Mouse (Mus musculus) gastrocnemius, postnatal 14 days (tissue): Measurements from ENCODE around the gene Hfm1. TPM values are rescaled to one million over a fixed set of nuclear protein-coding genes. Genes with fewer than 3 reads are reported as not detected.
A peak's percentile ranks its signal among the peaks of the same experiment; 100 is the strongest.

Experiments used
- DNase-seq: peaks from one replicate; pipeline ENCODE4 v3.0.0; 2021; ENCODE audit warnings: mixed read lengths
- intact Hi-C: fragments of 180-260 bp; cut with DNase I; formaldehyde crosslinking; loops from one replicate; pipeline ENCODE4 v1.15.1; 2025; ENCODE audit warnings: low total_unique reads
- total RNA-seq, 2 experiments: library from RNA; stranded (reverse); gene quantifications; 2 replicates each; pipeline ENCODE4 v1.2.3; 2021

Gene Hfm1
- total RNA-seq, 2 experiments from 2014 or later: not detected

DNA sequence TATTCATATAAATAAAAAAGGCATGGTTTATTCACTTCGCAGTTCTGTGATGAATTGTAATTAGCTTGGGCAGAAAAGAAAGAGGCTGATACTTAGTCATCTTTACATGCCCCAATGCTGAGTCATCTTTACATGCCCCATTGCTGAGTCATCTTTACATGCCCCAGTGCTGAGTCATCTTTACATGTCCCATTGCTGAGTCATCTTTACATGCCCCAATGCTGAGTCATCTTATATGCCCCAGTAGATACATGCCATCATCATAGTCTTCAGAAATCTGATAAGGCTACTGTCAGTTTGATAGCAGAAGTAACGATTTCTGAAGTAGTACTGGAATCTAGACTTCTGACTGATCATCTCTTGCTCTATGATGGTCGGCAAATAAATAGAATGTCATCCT, 72.8 kb downstream of the Hfm1 start:
- no peak for DNase-seq
- intact Hi-C loops: loop anchor here (1.0 kb wide), 1 partner anchor 20 kb away; no protein-coding TSS in a partner anchor

DNA sequence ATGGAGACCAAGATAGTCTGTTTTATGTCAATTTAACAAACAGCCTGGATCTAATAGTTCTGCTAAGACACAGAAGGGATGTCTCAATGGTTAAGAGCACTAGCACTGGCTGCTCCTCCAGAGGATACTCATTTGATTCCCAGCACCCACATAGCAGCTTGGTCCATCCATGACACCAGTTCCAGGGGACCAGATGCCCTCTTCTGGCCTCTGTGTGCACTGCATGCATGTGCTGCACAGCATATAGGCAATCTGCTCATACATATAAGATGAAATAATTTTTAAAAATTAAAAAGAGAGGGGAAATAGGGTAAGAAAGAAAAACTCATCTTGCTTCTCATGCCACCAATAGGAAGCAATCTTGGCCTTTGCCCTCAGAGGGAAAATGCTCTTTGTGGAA, 79.1 kb downstream of the Hfm1 start:
- no peak for DNase-seq
- intact Hi-C loops: no loop called here

DNA sequence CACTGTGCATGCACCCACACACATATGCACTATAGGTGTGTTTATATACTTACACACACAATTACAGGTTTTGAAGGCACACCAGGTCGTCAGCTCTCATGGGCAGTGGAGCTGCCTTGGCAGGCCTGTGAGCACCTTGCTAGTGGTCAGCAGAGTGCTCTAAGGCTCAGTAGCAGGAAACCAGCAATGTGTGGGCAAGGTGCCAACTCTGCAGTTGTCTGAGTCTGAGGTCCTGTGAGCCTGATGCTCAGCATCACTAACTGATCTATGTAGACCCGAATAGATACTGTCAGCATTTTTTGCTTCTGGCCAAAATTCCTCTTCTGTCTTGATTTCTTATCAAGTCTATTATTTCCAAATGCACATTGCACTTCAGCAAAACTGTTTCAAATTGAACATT, 82.2 kb downstream of the Hfm1 start:
- intact Hi-C loops: no loop called here
- DNase-seq: no peak

DNA sequence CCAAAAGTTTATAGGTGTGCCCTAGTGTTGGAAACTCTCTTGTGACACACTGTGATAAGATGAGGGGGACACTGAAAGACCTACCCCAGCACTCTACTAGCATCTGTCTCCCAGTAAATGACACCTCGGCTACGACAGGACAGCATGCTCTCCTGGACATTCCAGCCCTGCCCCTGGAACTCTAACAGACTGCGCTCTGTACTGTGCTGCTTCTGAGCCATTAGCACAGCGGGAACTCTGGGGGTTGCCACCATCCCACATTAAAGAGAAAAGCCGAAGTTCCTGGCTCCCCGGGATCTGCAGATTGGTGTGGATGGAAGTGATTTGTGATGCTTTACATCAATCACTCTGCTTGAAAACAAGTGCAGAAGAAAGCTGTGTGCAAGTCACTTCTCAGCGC, 93.1 kb downstream of the Hfm1 start:
- intact Hi-C loops: no loop called here
- DNase-seq: no peak

DNA sequence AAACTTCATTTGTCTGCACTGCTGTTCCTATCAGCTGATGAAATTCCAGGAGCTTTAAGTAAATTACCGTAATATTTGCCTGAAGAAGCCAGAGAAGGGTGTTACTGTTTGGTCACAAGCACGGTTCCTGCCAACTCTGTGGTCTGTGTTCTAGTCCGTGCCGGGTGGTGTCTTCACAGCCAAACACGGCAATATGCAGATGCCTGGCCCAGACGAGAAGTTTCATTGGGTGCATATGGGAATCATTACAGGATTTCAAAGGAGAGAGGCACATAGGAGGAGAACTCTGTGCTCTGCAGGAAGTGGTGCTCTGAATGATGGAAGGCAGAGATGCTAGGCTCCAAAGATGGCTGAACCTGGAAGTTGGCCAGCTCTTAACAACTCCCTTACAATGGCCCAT, 94.7 kb downstream of the Hfm1 start:
- intact Hi-C loops: no loop called here
- no peak for DNase-seq

DNA sequence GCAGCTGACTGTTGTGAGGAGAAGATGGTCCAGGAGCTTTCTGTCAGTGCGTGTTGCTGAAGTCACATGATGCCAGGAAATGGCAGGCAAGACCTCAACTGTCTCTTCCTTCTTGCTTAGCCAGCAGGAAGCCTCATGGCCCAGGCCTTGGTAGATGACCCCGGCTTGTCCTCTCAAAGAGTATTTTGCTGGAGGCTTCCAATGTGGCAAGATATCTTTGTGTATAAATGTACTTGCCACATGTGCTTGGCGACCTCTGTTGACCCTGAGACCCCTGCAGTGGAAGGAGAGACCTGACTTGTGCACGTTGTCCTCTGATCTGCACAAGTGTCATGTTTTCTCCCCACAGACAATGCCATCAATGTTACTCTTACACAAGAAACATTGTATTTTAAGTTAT, 95.3 kb downstream of the Hfm1 start:
- intact Hi-C loops: no loop called here
- no peak for DNase-seq

DNA sequence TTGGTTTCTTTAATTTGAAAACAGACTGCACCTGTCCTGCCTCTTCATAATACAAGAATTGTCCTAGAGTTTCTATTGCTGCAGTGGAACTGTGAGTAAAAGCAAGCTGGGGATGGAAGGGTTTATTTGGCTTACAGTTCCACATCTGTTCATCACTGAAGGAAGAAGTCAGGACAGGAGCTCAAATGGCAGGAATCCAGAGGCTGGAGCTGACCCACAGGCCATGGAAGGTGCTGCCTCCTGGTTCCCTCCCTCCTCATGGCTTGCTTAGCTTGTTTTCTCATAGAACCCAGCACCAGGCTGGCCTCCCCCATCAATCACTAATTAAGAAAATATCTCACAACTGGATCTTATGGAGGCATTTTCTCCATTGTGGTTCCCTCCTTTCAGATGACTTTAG, 99.4 kb downstream of the Hfm1 start:
- intact Hi-C loops: no loop called here
- no peak for DNase-seq

DNA sequence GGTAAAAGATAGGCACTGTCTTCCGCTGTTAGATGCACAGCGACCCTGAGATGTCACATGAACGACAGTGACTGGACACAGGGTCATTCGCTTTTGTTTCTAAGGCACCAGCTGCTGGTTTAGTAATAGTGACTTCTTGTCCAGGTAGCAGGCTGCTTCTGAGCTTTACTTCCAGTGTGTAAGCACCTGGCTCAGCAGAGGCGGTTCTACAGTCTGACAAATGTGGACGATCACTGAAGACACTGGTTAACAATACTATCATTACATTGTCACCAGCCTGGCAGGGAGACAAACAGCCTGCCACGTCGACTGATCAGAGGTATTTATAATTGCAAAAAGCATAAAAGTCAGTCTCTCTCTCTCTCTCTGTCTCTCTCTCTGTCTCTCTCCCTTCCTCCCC, 100.1 kb downstream of the Hfm1 start:
- DNase-seq: no peak
- intact Hi-C loops: no loop called here

DNA sequence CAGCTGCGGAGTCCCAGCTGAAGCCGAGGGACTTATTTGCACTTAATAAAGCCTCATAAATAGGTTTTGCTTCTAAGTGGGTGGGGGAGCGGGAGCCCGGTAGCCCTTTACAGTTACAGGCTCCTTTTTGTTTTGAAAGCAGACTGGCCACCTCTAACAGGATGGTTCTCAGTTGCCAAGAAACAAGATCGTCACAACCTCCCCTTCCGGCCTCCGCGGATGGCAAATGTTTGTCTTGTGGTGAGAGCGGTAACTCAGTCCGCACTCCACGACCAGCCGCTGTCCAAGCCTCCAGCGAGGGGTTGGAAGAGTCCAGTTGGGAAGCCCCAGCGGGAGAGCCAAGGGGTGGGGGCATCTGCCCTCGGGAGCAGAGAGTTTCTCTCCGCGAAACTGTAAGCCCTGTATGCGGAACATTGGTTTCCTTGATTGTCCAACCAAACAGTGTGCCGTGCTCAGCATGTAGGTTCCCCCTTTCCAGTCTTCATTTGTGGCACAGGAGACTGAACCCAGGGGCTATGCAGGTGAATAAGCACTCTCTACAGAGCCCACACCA, 100.7 kb downstream of the Hfm1 start:
- intact Hi-C loops: no loop called here

DNA sequence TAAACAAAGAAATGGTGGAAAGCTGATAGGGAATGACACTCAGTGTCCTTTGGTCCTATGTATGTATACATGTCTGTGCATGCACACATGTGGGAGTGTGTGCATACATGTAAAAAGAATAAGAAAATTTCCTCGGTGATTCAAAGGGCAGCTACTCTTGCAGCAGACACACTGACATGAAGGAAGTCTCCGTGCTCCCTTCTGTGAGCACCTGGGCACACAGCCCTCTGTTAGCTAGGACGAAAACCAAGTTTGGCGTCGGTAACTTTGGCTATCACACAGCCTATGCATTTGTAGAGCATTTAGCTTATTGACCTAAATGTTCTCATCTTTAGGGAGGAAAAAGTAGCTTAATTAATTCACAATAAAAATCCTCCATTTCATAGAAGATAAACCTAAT, 101.4 kb downstream of the Hfm1 start:
- intact Hi-C loops: no loop called here
- DNase-seq: no peak

More for the DNA sequence above, 100.7 kb downstream of the Hfm1 start:
- no peak for DNase-seq

DNA sequence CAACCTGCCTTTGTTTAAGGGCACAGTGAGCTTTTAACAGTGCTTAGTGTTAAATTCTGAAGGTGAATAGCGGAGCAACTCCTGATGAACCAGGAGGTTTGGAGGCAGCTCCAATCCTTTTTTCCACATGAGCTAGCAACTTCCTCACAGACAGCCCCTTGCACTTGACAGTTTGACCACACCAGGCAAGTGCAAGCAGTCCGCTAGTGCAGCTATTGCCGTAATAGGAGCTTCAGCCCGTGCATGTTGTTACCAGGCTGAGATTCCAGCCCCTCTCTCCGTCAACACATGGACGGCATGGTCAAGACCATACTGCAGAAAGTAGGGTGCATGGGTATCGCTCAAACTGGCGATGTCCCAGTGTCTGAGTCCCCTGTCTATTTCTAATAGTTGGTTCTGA, 106.5 kb downstream of the Hfm1 start:
- DNase-seq: no peak
- intact Hi-C loops: no loop called here

DNA sequence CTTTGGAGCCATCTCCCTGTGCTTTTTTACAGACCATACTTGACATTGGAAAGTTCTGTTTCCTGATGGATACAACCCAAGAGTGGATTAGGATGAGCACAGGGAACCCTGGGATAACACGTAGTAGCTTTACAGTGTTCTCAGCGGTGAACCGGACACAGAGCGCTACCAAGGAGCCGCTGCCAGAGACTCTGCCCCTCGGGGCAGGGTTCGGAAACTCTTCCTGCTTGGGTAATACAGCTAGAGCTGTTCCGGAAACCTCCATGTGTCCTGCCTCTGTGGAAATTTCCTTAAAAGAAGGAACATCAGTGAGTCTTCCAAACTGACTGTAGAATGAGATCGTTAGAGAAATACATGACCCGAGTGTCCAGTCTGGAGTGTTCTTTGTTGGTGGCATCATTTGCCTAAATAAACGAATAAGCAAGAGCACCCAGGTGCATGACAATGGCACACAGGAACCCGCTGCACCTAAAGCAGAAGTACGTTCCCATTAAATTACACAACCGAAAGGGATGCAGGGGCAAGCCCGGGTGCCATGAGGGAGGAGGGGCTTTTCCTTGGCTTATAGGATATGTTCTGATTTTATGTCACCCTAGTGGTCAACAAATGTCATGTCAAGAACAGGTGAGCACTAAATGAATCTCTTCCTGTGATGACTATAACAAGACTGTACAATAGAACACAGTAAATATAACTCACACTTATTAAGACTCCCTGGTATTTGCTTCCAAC, 110.0 kb downstream of the Hfm1 start:
- intact Hi-C loops: no loop called here

DNA sequence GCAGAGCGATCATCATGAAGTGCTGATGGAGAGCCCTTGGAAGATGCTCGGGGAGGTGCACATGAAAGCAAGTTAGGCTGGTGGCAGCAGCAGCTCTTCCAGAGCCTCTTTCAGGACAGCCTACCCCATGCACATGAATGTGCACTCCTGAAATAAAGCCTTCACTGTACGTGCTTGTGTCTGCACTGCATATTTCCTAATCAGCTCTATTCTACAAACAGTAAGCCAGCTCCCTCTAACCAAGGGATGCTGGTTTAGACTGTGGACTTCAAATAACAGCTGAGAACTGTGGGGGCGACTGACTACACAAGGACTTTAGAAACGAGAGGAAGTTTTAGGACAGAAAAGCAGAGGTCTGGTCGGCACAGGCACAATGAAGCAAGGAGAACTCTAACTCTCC, 111.5 kb downstream of the Hfm1 start:
- intact Hi-C loops: no loop called here

More for the DNA sequence above, 110.0 kb downstream of the Hfm1 start:
- DNase-seq: no peak

DNA sequence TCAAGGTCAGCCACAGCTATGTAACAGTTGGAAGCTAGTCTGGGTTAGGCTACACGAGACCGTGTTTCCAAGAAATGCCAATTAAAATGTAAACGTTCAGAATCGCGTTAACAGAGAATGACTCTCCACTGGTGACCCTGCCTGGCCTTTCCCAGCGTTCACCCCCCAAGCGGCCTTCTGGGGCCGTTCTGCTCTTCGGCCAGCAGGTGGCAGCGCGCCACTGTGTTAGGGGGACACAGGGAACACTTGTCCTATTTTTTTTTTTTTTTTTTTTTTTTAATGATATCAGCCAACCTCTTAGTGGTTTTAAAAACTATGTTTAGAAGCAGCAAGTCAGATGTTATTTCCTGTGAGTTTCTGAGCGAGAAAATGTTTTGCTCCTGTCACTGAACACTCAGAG, 123.0 kb downstream of the Hfm1 start:
- intact Hi-C loops: no loop called here
- peak; percentile 74 for DNase-seq

More for the DNA sequence above, 111.5 kb downstream of the Hfm1 start:
- DNase-seq: no peak

DNA sequence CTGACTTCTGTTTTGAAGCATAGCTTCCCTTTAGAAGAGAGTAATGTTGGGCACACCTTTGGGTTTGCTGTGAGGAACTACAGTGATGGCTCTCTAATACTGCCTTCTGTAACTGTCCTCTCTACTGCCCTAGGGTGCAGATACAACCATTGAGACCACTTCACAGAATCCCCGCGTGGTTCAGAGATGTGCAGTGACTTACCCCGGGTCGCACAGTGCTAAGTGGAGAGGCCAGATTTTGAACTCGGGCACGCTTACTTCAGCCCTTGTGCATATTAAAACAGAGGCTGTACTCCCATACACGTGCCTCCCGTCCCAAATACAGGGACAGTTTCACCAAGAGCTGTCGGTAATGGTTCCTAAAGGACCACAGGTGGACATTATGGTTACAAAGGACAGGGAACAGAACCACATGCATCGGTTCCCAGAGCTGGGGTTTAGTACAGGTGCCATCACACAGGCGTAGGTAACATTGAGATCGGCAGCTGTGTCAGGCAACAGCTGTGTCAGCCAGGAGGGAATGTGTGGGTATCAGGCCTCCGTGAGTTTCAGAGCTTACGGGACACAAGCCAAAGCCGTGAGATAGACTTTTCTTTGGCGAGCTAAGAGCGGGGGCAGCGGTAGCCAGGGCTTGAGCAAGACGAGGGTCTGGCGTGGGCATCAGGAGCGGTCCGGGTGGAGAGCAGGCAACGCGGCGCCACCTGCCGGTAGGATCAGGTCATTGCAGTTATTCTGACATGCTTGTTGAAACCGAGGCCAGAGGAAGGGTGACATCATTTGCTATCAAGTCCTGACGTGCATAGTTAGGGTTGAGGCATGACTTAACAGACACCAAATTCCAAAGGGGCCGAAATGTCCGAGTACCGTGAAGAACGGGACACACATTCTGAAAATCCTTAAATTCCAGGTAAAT, 124.0 kb downstream of the Hfm1 start:
- DNase-seq: peak; percentile 86

DNA sequence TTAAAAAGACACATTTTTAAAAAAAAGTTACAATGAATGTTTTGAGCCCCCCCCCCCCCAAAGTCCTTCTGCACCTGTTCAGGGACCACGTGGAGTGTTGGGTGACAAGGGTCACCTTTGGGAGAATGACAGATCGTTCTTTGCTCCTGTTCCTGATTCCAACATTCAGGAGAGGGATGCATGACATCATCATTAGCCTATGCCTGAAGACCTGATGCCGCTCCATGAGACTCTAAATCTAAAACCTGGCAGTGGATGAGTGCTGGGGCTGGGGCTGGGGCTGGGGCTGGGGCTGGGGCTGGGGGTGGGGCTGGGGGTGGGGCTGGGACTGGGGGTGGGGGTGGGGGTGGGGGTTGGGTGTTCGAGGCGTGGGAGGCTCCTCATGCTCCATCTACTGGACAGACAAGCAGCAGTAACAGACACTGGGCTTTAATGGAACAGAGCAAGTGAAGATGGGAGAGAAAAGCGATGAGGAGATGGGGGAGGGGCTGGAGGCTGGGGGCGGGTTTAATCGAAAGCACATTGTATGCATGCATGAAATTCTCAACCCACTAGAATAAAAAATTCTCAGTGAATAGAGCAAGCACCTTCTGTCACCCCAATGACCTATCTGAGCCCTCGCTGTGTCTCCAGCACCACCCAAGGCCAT, 124.8 kb downstream of the Hfm1 start:
- intact Hi-C loops: no loop called here
- no peak for DNase-seq

More for the DNA sequence above, 124.0 kb downstream of the Hfm1 start:
- intact Hi-C loops: no loop called here

DNA sequence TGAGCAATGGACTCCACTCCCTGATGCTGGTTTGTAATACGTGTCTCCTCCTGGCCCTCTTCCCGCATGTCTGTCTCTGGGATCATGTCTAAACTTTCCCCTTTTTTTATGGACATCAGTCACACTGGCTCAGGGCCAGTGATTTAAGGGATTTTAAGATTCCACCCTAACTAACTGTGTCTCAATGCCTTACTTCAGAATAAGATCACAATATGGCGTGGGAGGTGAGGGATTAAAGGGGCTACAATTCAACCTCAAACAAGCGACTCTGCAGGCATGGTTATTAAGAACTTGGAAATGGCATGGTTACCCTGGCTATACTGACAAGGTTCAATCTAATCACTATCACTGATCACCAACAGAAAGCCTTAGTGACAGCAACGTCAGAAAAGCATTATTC, 128.2 kb downstream of the Hfm1 start:
- no peak for DNase-seq
- intact Hi-C loops: loop anchor here (5.0 kb wide), 2 partner anchors 331 to 431 kb away; no protein-coding TSS in a partner anchor

DNA sequence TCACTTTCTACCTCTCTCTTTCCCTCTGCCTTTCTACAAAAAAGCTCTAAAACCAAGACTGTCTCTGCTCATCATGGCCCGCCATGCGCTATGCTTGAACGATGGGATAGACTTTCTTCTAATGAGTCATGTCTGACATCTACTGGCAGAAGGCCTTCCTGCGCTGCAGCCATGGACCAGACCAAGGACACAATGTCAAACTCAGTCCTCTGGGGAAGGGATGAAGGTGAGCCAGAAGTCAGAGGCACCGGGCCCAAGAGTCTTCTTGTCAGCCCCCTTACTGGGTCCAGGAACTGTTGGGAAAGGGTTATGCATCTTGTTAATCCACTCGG, 134.9 kb downstream of the Hfm1 start:
- intact Hi-C loops: no loop called here
- no peak for DNase-seq

DNA sequence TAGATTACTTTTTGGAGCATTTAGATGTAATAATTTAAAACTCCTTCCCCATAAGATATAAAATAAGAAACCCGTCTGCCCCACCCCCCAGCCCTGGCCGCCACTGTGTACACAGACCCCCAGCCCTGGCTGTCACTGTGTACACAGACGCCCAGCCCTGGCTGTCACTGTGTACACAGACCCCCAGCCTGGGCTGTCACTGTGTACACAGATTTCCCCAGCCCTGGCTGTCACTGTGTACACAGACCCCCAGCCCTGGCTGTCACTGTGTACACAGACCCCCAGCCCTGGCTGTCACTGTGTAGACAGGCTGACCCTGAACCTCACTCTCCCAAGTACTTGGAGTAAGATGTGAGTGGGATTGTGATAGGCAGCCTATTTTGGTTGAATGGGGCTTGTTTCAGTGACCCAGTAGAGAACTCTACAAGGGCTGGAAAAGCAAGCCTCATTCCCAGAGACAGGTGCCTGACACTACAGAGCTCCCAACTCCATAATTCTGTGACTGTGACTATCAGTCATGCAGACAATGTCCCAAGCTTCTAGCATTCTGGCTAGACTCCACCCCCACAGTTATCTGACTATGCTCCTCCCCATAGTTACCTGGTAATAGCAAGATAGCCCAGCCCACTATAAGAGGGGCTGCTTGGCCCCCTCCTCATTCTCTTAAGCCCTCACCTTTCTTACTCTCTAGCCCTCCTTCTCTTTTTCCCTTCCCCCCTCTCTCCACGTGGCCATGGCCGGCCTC, 135.5 kb downstream of the Hfm1 start:
- DNase-seq: no peak
- intact Hi-C loops: no loop called here
